ENCODE assay signal across 8 mouse cellular contexts in genomic region chr8:122259351-122259750, GRCm38 (mm10). TPM values are rescaled to one million over a fixed set of nuclear protein-coding genes. Genes with fewer than 3 reads are reported as not detected.
A peak's percentile ranks its signal among the peaks of the same experiment; 100 is the strongest.
DNase-seq lines count a peak whose midpoint lies in the region; ATAC-seq and TF ChIP-seq lines count a peak whose summit lies in the region.

No protein-coding gene starts in this region.

- H3K36me3 ChIP-seq in forebrain, embryonic 10.5 days (replicated peaks): no peaks in the 10 kb centered on the region
- H3K36me3 ChIP-seq in forebrain, embryonic 16.5 days (ENCODE audit: control insufficient read depth, insufficient read depth): no peaks in the 10 kb centered on the region
- no peaks in the 10 kb centered on the region for H3K36me3 ChIP-seq in CH12.LX (replicated peaks in 1 of 2; ENCODE audit: control insufficient read depth in 1 of 2, insufficient read depth in 1 of 2, low read length in 1 of 2)

- peak; percentile 75 for TF ChIP-seq RAD21 in CH12.LX (IDR thresholded peaks at IDR 0.05; ENCODE audit: low read depth, low read length)

- no peak for ATAC-seq in forebrain, embryonic 16.5 days
- ATAC-seq in megakaryocyte, adult 5-6 weeks (ENCODE audit: poor library complexity, severe bottlenecking): peak; percentile 56

- in situ Hi-C loops in CH12.LX (cut with MboI; ENCODE audit: low pct_ligation_motif_present, low pct_unique_long_range_greater_than_20kb, low sequenced_read_pairs): no loop called here

- H3K4me3 ChIP-seq in forebrain, embryonic 10.5 days: no peak overlapping the region
- H3K4me3 ChIP-seq in forebrain, embryonic 16.5 days (replicated peaks; ENCODE audit: low read length): no peak overlapping the region
- no peak overlapping the region for H3K4me3 ChIP-seq in CH12.LX (replicated peaks in 1 of 3; ENCODE audit: low read depth in 2 of 3, low read length in 2 of 3, poor library complexity in 1 of 3)

- 62% methylated on average over 2 of the region's 2 CpGs for WGBS in forebrain, embryonic 10.5 days
- WGBS in forebrain, embryonic 16.5 days: 74% methylated on average over 2 of the region's 2 CpGs

- H3K4me2 ChIP-seq in forebrain, embryonic 16.5 days (ENCODE audit: low read length): no peak overlapping the region
- H3K4me2 ChIP-seq in CH12.LX (ENCODE audit: insufficient read depth, low read depth, poor library complexity, severe bottlenecking): no peak overlapping the region

- peaks cover 47% of the 10 kb centered on the region for H3K27me3 ChIP-seq in forebrain, embryonic 10.5 days (ENCODE audit: poor library complexity, severe bottlenecking)
- no peaks in the 10 kb centered on the region for H3K27me3 ChIP-seq in forebrain, embryonic 16.5 days (replicated peaks; ENCODE audit: control insufficient read depth, insufficient read depth, low read length)
- H3K27me3 ChIP-seq in CH12.LX (replicated peaks): peaks cover 93% of the 10 kb centered on the region

- H3K9me3 ChIP-seq in forebrain, embryonic 10.5 days: no peaks in the 10 kb centered on the region
- no peaks in the 10 kb centered on the region for H3K9me3 ChIP-seq in forebrain, embryonic 16.5 days (ENCODE audit: control insufficient read depth, low read length)
- no peaks in the 10 kb centered on the region for H3K9me3 ChIP-seq in CH12.LX (replicated peaks; ENCODE audit: low read length)

- no peak for TF ChIP-seq POLR2A in CH12.LX (IDR thresholded peaks at IDR 0.05; ENCODE audit: low read depth, low read length)

- dilution Hi-C loops in CH12.LX (cut with MboI; ENCODE audit: extremely low pct_ligation_motif_present, extremely low pct_unique_long_range_greater_than_20kb, low sequenced_read_pairs): no loop called here

- TF ChIP-seq CTCF in CH12.LX (conservative IDR thresholded peaks at IDR 0.05 in 1 of 2, IDR thresholded peaks at IDR 0.05 in 1 of 2; ENCODE audit: low read depth in 2 of 2, low read length in 2 of 2): peak; percentile 93 to 100

- no peaks in the 10 kb centered on the region for H3K79me2 ChIP-seq in CH12.LX (replicated peaks; ENCODE audit: control insufficient read depth, extremely low read depth, insufficient read depth, poor library complexity, severe bottlenecking)

- H3K9ac ChIP-seq in forebrain, embryonic 16.5 days (replicated peaks; ENCODE audit: low read depth, low read length): no peak overlapping the region
- H3K9ac ChIP-seq in CH12.LX (ENCODE audit: insufficient read depth, low read depth): no peak overlapping the region

- peaks cover 6% of the 10 kb centered on the region; the same call in 1 of the 2 replicates for H3K4me1 ChIP-seq in forebrain, embryonic 10.5 days
- H3K4me1 ChIP-seq in forebrain, embryonic 16.5 days (replicated peaks; ENCODE audit: control insufficient read depth, insufficient read depth, low read length): no peaks in the 10 kb centered on the region
- peaks cover 15 to 20% of the 10 kb centered on the region in 2 experiments for H3K4me1 ChIP-seq in CH12.LX (ENCODE audit: control insufficient read depth in 1 of 2, insufficient read depth in 2 of 2)

- DNase-seq in forebrain, embryonic 10.5 days (ENCODE audit: extremely low spot score, low spot score): peak; percentile 75
- peak; percentile 58 for DNase-seq in CH12.LX (ENCODE audit: extremely low read depth)
- peak; percentile 87 to 91 for DNase-seq in cerebellum, postnatal 14 days
- DNase-seq in gastrocnemius, postnatal 4 days (ENCODE audit: low spot score in 2 of 2): peak; percentile 62 to 75
- DNase-seq in layer of hippocampus, postnatal 25 days (ENCODE audit: extremely low spot score in 1 of 2, low spot score in 1 of 2): peak; percentile 74 to 90
- peak; percentile 65 to 89 for DNase-seq in spleen, postnatal 4 days (ENCODE audit: low spot score in 2 of 2)

- no peak overlapping the region for H3K27ac ChIP-seq in forebrain, embryonic 10.5 days
- H3K27ac ChIP-seq in forebrain, embryonic 16.5 days (ENCODE audit: low read length): no peak overlapping the region
- H3K27ac ChIP-seq in CH12.LX (ENCODE audit: insufficient read depth, low read depth): no peak overlapping the region

- no peak for TF ChIP-seq EP300 in CH12.LX (IDR thresholded peaks at IDR 0.05; ENCODE audit: low read length)

TF ChIP-seq in CH12.LX, 34 proteins besides CTCF, POLR2A, EP300 and RAD21:
- TF ChIP-seq ZKSCAN1 (IDR thresholded peaks at IDR 0.05; ENCODE audit: borderline replicate concordance, low read depth, low read length) (no peak), NELFE (IDR thresholded peaks at IDR 0.05; ENCODE audit: low read depth, low read length) (no peak; the same call in 1 of the 2 replicates), MAX (IDR thresholded peaks at IDR 0.05; ENCODE audit: low read length) (no peak), MAFK (IDR thresholded peaks at IDR 0.05; ENCODE audit: insufficient replicate concordance, low read length) (no peak), CHD1 (IDR thresholded peaks at IDR 0.05; ENCODE audit: low read depth, low read length) (no peak), CHD2 (IDR thresholded peaks at IDR 0.05; ENCODE audit: low read length) (no peak), KAT2A (IDR thresholded peaks at IDR 0.05; ENCODE audit: insufficient replicate concordance, low read length) (no peak), PAX5 (IDR thresholded peaks at IDR 0.05; ENCODE audit: low read length) (no peak), ZC3H11A (IDR thresholded peaks at IDR 0.05; ENCODE audit: low read depth, low read length) (peak; percentile 50; the same call in 1 of the 2 replicates), POLR2AphosphoS2 (IDR thresholded peaks at IDR 0.05; ENCODE audit: low read depth, low read length) (no peak), TCF12 (IDR thresholded peaks at IDR 0.05; ENCODE audit: low read depth, low read length) (peak; percentile 17; the same call in 1 of the 2 replicates), USF1 (IDR thresholded peaks at IDR 0.05; ENCODE audit: low read depth, low read length) (no peak), MAZ (IDR thresholded peaks at IDR 0.05; ENCODE audit: low read depth, low read length) (0 out of 2 replicates have a peak, but pooled peaks have one; percentile 22), SMC3 (IDR thresholded peaks at IDR 0.05; ENCODE audit: low read depth, low read length) (peak; percentile 89), TBP (conservative IDR thresholded peaks at IDR 0.05; ENCODE audit: low read depth, low read length) (no peak), E2F4 (IDR thresholded peaks at IDR 0.05; ENCODE audit: insufficient replicate concordance, low read depth, low read length) (no peak)

RNA-seq across cellular contexts. Expression of gene Zfpm1, which starts 22.6 kb away (rescaled TPM):
- polyA plus RNA-seq in forebrain, embryonic 10.5 days (2016; fragmentation: Nextera tagmentation; extraction: Ambion mirVana): 0.82 and 0.88 TPM in 2 replicates
- polyA plus RNA-seq in forebrain, embryonic 16.5 days (2015; fragmentation: Nextera tagmentation; extraction: Ambion mirVana): 0.41 and 0.65 TPM in 2 replicates
- total RNA-seq in CH12.LX (2012; rRNA removed): 30.1 and 31.0 TPM in 2 replicates
- 11.0 and 11.3 TPM in 2 replicates for total RNA-seq in CH12.LX (2014; rRNA removed)
- 63.5 and 68.4 TPM in 2 replicates for polyA plus RNA-seq in CH12.LX (2012; ENCODE audit: insufficient read length, low read depth)
- total RNA-seq in gastrocnemius, postnatal 4 days (2021): 10 to 100 TPM; 10.6 to 13.6 TPM
- total RNA-seq in layer of hippocampus, postnatal 25 days (2021): 10 to 100 TPM; 37.8 to 43.4 TPM
- total RNA-seq in megakaryocyte, adult 5-6 weeks (2015): 4.3 and 4.5 TPM in 2 replicates
- 4.8 and 5.6 TPM in 2 replicates for total RNA-seq in megakaryocyte, adult 5-6 weeks (2017)
